Mouse (Mus musculus) heart, adult 2 months (tissue): ENCODE measurements at regions not wholly inside any gene's neighbourhood (a gene's known extent, or its start where the extent isn't known, plus 50 kb on each side); places are given as distances from the start of the nearest gene placed in this dataset.

ENCODE experiments used
- DNase-seq, 2 experiments: peaks; one replicate each; pipeline ENCODE4 v3.0.0; 2021
- H3K27ac ChIP-seq: fragments of 200-600 bp; 2 replicates; pipeline ENCODE4 v1.8.1; 2022
- H3K27me3 ChIP-seq: fragments of 200-500 bp; 2 replicates; pipeline ENCODE4 v1.6.1; 2012; ENCODE audit warnings: mild to moderate bottlenecking, low read length, inconsistent platforms, mixed read lengths; ENCODE audit not compliant: control insufficient read depth, insufficient read depth
- H3K36me3 ChIP-seq: fragments of 200-500 bp; 2 replicates; pipeline ENCODE4 v1.6.1; 2012; ENCODE audit warnings: low read length, inconsistent platforms; ENCODE audit not compliant: control insufficient read depth, insufficient read depth
- H3K4me1 ChIP-seq: fragments of 200-500 bp; 2 replicates; pipeline ENCODE4 v1.6.1; 2011; ENCODE audit warnings: low read length; ENCODE audit not compliant: control insufficient read depth, insufficient read depth
- H3K4me3 ChIP-seq: fragments of 200-600 bp; 2 replicates; pipeline ENCODE4 v1.8.1; 2022
- H3K79me2 ChIP-seq: fragments of 200-500 bp; replicated peaks from 2 replicates; pipeline ENCODE4 v1.6.1; 2012; ENCODE audit warnings: mild to moderate bottlenecking, inconsistent platforms, low read length, moderate library complexity, mixed read lengths; ENCODE audit not compliant: control insufficient read depth, insufficient read depth
- H3K9ac ChIP-seq: fragments of 200-500 bp; 2 replicates; pipeline ENCODE4 v1.6.1; 2012; ENCODE audit warnings: low read depth, mild to moderate bottlenecking, control low read depth, inconsistent platforms, low read length, mixed read lengths
- CTCF ChIP-seq: fragments of 200-600 bp; IDR thresholded peaks from 2 replicates; pipeline ENCODE4 v1.8.1; 2022; ENCODE audit warnings: antibody characterized with exemption, mild to moderate bottlenecking, moderate library complexity
- EP300 ChIP-seq: fragments of 200-500 bp; IDR thresholded peaks from 2 replicates; pipeline ENCODE4 v1.6.1; 2011; ENCODE audit warnings: low read depth, low read length, control low read depth; ENCODE audit not compliant: insufficient read depth
- POLR2A ChIP-seq: fragments of 200-500 bp; IDR thresholded peaks from 2 replicates; pipeline ENCODE4 v1.6.1; 2011; ENCODE audit warnings: mild to moderate bottlenecking, low read depth, low read length, control low read depth; ENCODE audit not compliant: insufficient read depth
- WGBS: fragments of 180-500 bp; shearing (Covaris S2); methylation state at CpG from one replicate; pipeline ENCODE4 v1.1.7; 2018; 5-methylcytosine and 5-hydroxymethylcytosine counted together
- intact Hi-C: fragments of 180-260 bp; cut with DNase I; formaldehyde crosslinking; loops from one replicate; pipeline ENCODE4 v1.15.1; 2025

DNA sequence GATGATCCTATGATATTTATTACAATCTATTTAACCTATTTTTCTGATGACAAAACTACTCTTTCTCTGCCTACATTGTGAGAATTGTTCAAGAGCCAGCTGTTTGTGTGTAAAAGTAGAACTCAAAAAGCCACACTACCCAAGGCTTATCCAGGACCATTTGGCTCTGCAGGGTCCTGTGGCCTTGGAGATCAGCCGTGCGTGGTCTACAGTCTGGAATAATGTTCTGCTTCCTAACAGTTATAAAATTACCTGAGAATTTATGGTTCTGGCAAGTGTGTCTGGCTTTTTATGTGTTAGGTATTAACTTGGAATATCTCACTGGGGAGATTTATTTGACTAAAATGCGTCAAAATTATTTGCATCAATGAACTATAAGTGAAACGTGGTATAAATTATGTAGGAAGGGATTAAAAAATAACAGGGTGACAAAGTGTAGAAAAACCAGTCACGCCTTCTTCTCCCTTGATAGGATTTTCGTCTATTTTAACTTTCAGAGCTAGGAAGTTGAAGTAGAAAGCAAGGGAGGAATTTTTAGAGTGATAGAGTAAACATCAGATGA, 1789.0 kb upstream of the Gm7489 start:
- intact Hi-C loops: no loop called here
- Histone ChIP-seq H3K27me3 (no peaks in the 10 kb centered on the region), H3K4me1 (no peaks in the 10 kb centered on the region), H3K36me3 (no peaks in the 10 kb centered on the region), H3K9ac (no peak overlapping the region), H3K79me2 (no peaks in the 10 kb centered on the region), H3K4me3 (no peak overlapping the region), H3K27ac (no peak overlapping the region)
- DNase-seq: no peak
- no peak for TF ChIP-seq EP300
- TF ChIP-seq POLR2A: no peak
- TF ChIP-seq CTCF: no peak
- WGBS: 60% methylated on average over 6 of the region's 6 CpGs

DNA sequence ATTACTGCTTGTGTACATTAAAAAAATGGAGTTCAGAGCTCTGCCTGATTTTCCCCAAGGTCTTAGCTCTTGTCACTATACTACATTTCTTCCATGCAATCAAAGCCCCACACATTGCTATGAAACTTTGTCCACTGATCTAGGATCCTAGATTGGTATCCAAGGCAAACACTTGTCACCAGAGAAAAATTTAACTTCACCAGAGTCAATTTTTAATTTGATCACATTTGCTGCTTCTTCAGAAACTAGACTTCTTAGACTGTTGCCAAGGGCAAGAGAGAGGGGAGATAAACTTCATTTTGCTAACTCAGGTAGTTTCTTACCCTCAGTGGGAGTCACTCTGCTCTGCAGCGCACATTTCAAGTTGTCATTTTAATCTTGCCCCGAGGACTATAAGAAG, 1775.9 kb upstream of the Gm7489 start:
- no peak overlapping the region for H3K27ac ChIP-seq
- 79% methylated on average over 2 of the region's 2 CpGs for WGBS
- intact Hi-C loops: no loop called here
- H3K79me2 ChIP-seq: no peaks in the 10 kb centered on the region
- no peaks in the 10 kb centered on the region for H3K4me1 ChIP-seq
- no peaks in the 10 kb centered on the region for H3K36me3 ChIP-seq
- TF ChIP-seq EP300 (no peak), CTCF (no peak)
- no peaks in the 10 kb centered on the region for H3K27me3 ChIP-seq
- no peak overlapping the region for H3K4me3 ChIP-seq
- DNase-seq: no peak
- no peak overlapping the region for H3K9ac ChIP-seq

DNA sequence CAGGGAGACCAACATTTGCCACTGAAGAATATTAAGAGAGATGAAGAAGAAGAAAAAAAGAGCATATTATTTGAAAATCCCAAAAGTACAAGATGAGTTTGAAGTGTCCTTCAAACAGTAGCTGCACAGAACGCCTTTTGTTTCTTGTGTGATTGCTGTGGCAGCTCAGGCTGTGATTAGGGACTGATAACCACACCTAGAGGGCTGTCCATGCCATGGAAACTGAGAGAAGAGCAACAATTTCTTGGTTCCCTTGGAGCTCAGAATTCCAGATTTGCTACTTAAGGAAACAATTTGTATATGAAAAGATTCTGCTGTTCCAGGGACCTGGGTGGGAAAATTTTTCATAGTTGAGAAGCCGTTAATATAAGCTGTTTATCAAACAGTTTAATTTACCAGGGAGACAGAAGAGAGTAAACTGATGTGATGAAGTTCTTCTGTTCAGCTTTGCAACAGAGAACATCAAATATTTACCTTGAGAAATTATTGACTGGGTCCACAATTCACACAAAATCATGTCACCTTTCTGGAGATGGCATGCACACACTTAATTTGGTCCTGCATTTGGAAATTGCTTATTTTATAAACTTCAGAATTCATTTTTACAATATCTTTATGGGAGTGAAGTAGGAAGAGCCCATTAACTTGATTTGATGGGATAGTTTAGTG, 1770.2 kb upstream of the Gm7489 start:
- Histone ChIP-seq H3K27ac (no peak overlapping the region), H3K27me3 (no peaks in the 10 kb centered on the region), H3K9ac (no peak overlapping the region), H3K4me1 (no peaks in the 10 kb centered on the region), H3K4me3 (no peak overlapping the region), H3K36me3 (no peaks in the 10 kb centered on the region), H3K79me2 (no peaks in the 10 kb centered on the region)
- intact Hi-C loops: no loop called here
- 65% methylated on average over 2 of the region's 2 CpGs for WGBS
- TF ChIP-seq CTCF: no peak
- TF ChIP-seq POLR2A: no peak
- TF ChIP-seq EP300: no peak
- no peak for DNase-seq

DNA sequence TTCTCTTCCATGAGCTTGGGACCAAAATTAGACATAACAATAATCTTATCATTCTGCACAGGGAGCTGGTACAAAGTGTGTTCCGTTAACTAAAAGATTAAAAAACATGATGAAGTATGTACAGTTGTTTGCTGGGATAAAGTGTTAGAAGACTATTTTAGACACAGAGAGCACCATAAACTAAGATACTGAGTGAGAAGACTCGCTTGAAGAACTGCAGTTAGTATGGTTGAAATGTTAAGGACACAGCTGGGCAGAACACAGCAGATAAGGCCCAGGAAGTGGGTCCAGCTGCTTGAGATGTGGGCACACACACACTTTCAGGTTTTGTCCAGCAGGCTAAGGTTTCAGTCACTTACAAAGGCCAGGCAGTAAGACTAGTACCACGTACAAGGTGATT, 1748.0 kb upstream of the Gm7489 start:
- intact Hi-C loops: no loop called here
- Histone ChIP-seq H3K79me2 (no peaks in the 10 kb centered on the region), H3K27me3 (no peaks in the 10 kb centered on the region), H3K36me3 (no peaks in the 10 kb centered on the region), H3K9ac (no peak overlapping the region), H3K4me1 (no peaks in the 10 kb centered on the region), H3K4me3 (no peak overlapping the region), H3K27ac (no peak overlapping the region)
- TF ChIP-seq CTCF (no peak), POLR2A (no peak), EP300 (no peak)
- WGBS: 55% methylated on average over 3 of the region's 3 CpGs
- no peak for DNase-seq

DNA sequence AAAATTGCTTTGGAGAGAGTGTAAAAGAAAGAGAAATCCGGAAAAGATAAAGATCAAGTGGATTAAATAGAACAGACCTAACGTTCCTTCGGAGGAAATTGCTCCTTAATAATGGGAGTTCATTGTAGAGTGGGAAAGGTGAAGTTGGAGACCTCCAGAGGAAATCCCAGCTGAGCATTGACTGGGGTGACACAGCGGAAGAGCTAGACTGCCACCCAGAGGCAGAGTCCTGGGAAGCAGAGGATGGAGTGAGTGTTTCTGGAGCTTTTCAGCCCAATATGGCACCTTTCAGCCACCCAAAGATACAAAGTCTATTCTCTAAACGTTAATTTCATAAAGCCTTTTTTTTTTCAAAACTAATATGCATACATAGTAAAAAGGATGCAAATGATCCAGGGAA, 1731.3 kb upstream of the Gm7489 start:
- Histone ChIP-seq H3K27me3 (no peaks in the 10 kb centered on the region), H3K79me2 (no peaks in the 10 kb centered on the region), H3K36me3 (no peaks in the 10 kb centered on the region), H3K9ac (no peak overlapping the region), H3K4me3 (no peak overlapping the region), H3K27ac (no peak overlapping the region), H3K4me1 (no peaks in the 10 kb centered on the region)
- intact Hi-C loops: no loop called here
- TF ChIP-seq POLR2A: no peak
- peak; percentile 65 for TF ChIP-seq CTCF
- DNase-seq: no peak
- 23% methylated on average over 5 of the region's 5 CpGs for WGBS

DNA sequence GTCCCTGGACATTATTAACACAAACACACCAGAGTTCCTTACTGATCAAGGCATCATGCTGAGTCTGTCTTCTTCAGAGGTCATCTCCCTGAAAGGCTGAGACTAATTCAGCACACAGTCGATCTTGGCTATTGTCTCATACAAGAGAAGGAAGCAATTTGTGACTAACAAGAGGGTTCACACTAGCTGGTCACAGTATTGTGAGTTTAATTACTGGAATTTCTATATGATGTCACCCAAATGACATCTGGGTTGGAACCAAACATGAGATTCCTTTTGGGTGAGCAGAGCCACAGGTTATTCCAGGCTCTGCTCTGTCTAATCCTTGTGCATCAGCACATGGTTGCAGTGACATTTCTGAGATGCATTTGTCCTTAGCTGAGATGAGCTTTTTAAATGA, 1728.9 kb upstream of the Gm7489 start:
- H3K9ac ChIP-seq: no peak overlapping the region
- no peak for DNase-seq
- H3K4me1 ChIP-seq: no peaks in the 10 kb centered on the region
- intact Hi-C loops: no loop called here
- TF ChIP-seq POLR2A (no peak), CTCF (no peak), EP300 (no peak)
- H3K79me2 ChIP-seq: no peaks in the 10 kb centered on the region
- no peak overlapping the region for H3K4me3 ChIP-seq
- WGBS: 21% methylated on average over 1 of the region's 1 CpGs
- H3K27ac ChIP-seq: no peak overlapping the region
- no peaks in the 10 kb centered on the region for H3K36me3 ChIP-seq
- H3K27me3 ChIP-seq: no peaks in the 10 kb centered on the region
